Mouse (Mus musculus) neural tube, embryonic 11.5 days (tissue): ENCODE measurements around the gene Klf13. TPM values are rescaled to one million over a fixed set of nuclear protein-coding genes. Genes with fewer than 3 reads are reported as not detected.
A peak's percentile ranks its signal among the peaks of the same experiment; 100 is the strongest.

ENCODE experiments used
- ATAC-seq: fragments of 200-750 bp; cut with Nextera tagmentation; 2 replicates; pipeline ENCODE4 v1.8.0; 2017; ENCODE audit warnings: moderate number of reproducible peaks, mild to moderate bottlenecking, moderate TSS enrichment, moderate library complexity; ENCODE audit not compliant: insufficient read depth, low FRiP score, low TSS enrichment
- DNase-seq: peaks from one replicate; pipeline ENCODE4 v3.0.0-alpha.2; 2015; ENCODE audit warnings: low spot score
- H3K27ac ChIP-seq: fragments of 300-500 bp; sonication (generic); 2 replicates; pipeline ENCODE4 v1.5.1; 2014; ENCODE audit warnings: low read depth, mild to moderate bottlenecking, low read length
- H3K27me3 ChIP-seq: fragments of 300-500 bp; sonication (generic); 2 replicates; pipeline ENCODE4 v1.6.1; 2014; ENCODE audit warnings: mild to moderate bottlenecking, low read length, mixed read lengths; ENCODE audit not compliant: control insufficient read depth, insufficient read depth
- H3K36me3 ChIP-seq: fragments of 300-500 bp; sonication (generic); 2 replicates; pipeline ENCODE4 v1.6.1; 2014; ENCODE audit warnings: mild to moderate bottlenecking, low read length, moderate library complexity, mixed read lengths; ENCODE audit not compliant: control insufficient read depth, insufficient read depth
- H3K4me1 ChIP-seq: fragments of 300-500 bp; sonication (generic); 2 replicates; pipeline ENCODE4 v1.6.1; 2014; ENCODE audit warnings: low read length, mixed read lengths; ENCODE audit not compliant: control insufficient read depth, insufficient read depth
- H3K4me2 ChIP-seq: fragments of 300-500 bp; sonication (generic); 2 replicates; pipeline ENCODE4 v1.6.1; 2014; ENCODE audit warnings: low read depth, mild to moderate bottlenecking, moderate library complexity
- H3K4me3 ChIP-seq: fragments of 300-500 bp; sonication (generic); 2 replicates; pipeline ENCODE4 v1.5.1; 2014; ENCODE audit warnings: low read depth, low read length
- H3K9ac ChIP-seq: fragments of 300-500 bp; sonication (generic); 2 replicates; pipeline ENCODE4 v1.6.1; 2014; ENCODE audit warnings: mild to moderate bottlenecking, low read length
- H3K9me3 ChIP-seq: fragments of 300-500 bp; sonication (generic); 2 replicates; pipeline ENCODE4 v1.6.1; 2016; ENCODE audit warnings: low read length; ENCODE audit not compliant: control insufficient read depth
- WGBS: fragments of 180-500 bp; shearing (Covaris S2); extraction: QIAGEN DNeasy Blood & Tissue Kit; methylation state at CpG from one replicate; pipeline ENCODE4 v1.1.7; 2014; 5-methylcytosine and 5-hydroxymethylcytosine counted together
- polyA plus RNA-seq: library from polyadenylated mRNA; unstranded; fragments of >200 nt; fragmentation: Nextera tagmentation; extraction: Ambion mirVana; gene quantifications from 2 replicates; pipeline ENCODE4 v1.2.1, GENCODE M21; 2014

Klf13 gene
- polyA plus RNA-seq, 1 experiment from 2014 or later = 33.8 TPM

DNA sequence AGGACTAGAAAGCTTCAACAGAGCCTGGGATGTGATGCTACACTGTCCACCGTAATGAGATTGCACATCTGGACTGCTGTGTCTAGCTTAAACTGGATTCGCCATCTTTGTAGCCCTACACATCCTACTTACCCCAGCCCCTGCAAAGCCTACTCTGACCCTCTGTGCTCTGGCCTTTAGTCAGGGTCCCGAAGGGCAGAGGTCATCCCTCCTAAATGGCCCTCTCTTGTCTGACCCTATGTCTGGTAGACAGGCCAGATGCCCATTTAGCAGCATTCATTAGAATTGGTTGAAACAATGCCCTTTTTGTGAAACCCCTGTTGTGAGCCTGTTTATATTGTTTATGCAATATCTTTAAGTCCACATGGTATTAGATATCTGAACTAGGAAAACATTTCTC is 31.2 kb upstream of the Klf13 start:
- no peak; the same call in 1 of the 2 replicates for ATAC-seq
- DNase-seq = no peak
- Histone ChIP-seq H3K27ac (no peak overlapping the region), H3K4me2 (no peak overlapping the region), H3K36me3 (no peaks in the 10 kb centered on the region), H3K4me3 (no peak overlapping the region), H3K27me3 (no peaks in the 10 kb centered on the region), H3K9me3 (no peaks in the 10 kb centered on the region), H3K9ac (no peak overlapping the region), H3K4me1 (peaks cover 4% of the 10 kb centered on the region; the same call in 1 of the 2 replicates)
- 47% methylated on average over 3 of the region's 3 CpGs for WGBS

DNA sequence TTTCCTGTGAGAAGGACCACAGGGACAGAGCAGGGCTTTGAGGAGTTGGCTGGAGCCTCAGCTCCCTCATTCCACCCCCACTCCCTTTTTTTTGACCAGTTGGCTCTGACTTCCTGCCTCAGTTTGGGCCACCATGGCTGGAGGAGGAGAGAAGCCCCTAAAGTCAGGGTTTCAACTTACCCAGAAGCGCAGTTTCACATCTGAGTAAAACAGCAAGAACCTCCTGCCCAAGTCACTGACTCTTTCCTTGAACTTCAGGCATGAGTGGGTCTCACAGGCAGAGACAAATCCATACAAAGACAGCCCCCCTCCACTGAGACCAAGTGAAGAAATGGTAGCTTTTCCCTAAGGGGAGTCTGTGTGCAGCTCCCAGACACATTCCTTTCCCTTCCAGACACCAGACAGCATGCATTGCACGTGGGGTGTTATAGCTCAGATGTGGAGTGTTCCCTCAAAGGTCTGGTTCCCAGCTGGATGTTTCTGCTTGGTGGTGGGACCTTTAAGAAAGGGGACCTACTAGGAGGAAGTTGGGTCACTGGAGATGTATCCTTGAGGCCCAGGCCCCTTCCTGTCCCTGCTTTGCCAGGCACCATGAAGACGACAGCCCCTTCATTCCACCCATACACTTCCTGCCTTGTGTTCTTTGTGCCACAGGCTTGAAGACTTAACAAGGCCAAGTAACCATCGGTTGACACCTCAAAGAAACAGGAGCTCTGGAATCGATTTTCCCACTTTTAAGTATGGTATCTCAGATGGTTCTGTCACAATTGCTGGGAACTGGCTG is 27.1 kb upstream of the Klf13 start:
- DNase-seq (no peak), ATAC-seq (no peak)
- 83% methylated on average over 5 of the region's 5 CpGs for WGBS
- Histone ChIP-seq H3K27ac (no peak overlapping the region), H3K36me3 (no peaks in the 10 kb centered on the region), H3K4me3 (no peak overlapping the region), H3K4me1 (peaks cover 4% of the 10 kb centered on the region; the same call in 1 of the 2 replicates), H3K9me3 (no peaks in the 10 kb centered on the region), H3K27me3 (no peaks in the 10 kb centered on the region), H3K4me2 (no peak overlapping the region), H3K9ac (no peak overlapping the region)

DNA sequence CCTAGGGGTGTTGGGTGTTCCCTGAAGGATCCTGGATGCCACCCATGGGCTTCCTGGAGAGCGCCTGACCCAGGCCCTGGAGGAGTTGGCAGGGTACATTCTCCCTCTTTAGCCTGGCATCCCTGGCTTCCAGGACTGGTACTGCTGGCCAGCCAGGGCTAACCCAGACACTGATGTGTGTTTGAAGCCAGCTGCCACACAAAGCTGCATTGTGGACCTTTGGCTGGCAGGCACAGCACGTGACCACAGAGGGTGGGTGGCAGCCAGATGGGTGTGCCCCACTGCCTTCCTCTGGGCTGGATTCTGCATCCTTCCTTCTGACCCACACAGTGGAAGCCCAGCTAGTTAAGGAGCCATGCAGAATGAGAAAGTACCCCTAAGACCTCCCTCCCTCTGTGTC is 26.4 kb upstream of the Klf13 start:
- no peak overlapping the region for H3K4me3 ChIP-seq
- peaks cover 4% of the 10 kb centered on the region; the same call in 1 of the 2 replicates for H3K4me1 ChIP-seq
- DNase-seq (peak; percentile 17), ATAC-seq (peak; percentile 28; the same call in 1 of the 2 replicates)
- H3K27me3 ChIP-seq = no peaks in the 10 kb centered on the region
- WGBS = 84% methylated on average over 2 of the region's 2 CpGs
- no peaks in the 10 kb centered on the region for H3K36me3 ChIP-seq
- no peaks in the 10 kb centered on the region for H3K9me3 ChIP-seq
- H3K9ac ChIP-seq = no peak overlapping the region
- no peak overlapping the region for H3K4me2 ChIP-seq
- H3K27ac ChIP-seq = no peak overlapping the region

DNA sequence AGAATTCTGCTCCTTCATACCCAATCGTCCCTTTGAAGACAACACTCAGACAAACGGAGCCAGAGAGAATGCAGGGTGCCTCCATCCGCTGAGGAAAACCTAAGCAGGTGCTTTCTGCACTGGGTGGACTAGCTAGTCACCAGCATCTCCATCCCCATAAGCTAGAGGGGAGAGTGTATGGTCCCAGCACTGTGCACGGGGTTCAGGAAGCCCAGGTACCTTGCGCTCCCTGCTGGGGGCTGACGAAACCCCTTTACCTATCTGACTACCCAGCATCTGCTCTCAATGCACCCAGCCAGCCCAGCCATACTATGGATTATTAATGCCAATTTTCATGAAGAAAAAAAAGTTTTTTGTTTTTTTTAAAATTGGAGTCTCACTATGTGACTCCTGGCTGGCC is 25.4 kb upstream of the Klf13 start:
- DNase-seq (no peak), ATAC-seq (no peak; the same call in 1 of the 2 replicates)
- WGBS = 78% methylated on average over 6 of the region's 6 CpGs
- no peak overlapping the region for H3K27ac ChIP-seq
- H3K9me3 ChIP-seq = no peaks in the 10 kb centered on the region
- no peak overlapping the region for H3K4me3 ChIP-seq
- H3K4me2 ChIP-seq = no peak overlapping the region
- no peaks in the 10 kb centered on the region for H3K36me3 ChIP-seq
- no peak overlapping the region for H3K9ac ChIP-seq
- no peaks in the 10 kb centered on the region for H3K4me1 ChIP-seq
- no peaks in the 10 kb centered on the region for H3K27me3 ChIP-seq

DNA sequence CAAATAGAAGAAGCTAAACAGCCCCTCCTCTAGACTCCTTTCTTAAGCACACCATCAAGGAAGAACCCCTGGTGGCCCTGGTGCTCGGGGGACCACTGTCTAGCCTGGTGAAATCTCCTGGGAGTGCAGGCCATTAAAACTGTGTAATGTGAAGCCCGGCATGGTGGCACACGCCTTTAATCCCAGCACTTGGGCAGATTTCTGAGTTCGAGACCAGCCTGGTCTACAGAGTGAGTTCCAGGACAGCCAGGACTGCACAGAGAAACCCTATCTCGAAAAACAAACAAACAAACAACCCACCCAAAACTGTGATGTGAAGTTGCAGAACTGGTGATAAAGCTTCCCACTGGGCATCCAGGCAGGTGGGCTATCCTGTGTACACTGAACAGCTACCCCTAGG is 24.9 kb upstream of the Klf13 start:
- Histone ChIP-seq H3K27me3 (no peaks in the 10 kb centered on the region), H3K4me1 (peaks cover under 1% of the 10 kb centered on the region; the same call in 1 of the 2 replicates), H3K27ac (no peak overlapping the region), H3K36me3 (no peaks in the 10 kb centered on the region), H3K9ac (no peak overlapping the region), H3K9me3 (no peaks in the 10 kb centered on the region), H3K4me2 (no peak overlapping the region), H3K4me3 (no peak overlapping the region)
- WGBS = 67% methylated on average over 5 of the region's 5 CpGs
- no peak for ATAC-seq
- no peak for DNase-seq

DNA sequence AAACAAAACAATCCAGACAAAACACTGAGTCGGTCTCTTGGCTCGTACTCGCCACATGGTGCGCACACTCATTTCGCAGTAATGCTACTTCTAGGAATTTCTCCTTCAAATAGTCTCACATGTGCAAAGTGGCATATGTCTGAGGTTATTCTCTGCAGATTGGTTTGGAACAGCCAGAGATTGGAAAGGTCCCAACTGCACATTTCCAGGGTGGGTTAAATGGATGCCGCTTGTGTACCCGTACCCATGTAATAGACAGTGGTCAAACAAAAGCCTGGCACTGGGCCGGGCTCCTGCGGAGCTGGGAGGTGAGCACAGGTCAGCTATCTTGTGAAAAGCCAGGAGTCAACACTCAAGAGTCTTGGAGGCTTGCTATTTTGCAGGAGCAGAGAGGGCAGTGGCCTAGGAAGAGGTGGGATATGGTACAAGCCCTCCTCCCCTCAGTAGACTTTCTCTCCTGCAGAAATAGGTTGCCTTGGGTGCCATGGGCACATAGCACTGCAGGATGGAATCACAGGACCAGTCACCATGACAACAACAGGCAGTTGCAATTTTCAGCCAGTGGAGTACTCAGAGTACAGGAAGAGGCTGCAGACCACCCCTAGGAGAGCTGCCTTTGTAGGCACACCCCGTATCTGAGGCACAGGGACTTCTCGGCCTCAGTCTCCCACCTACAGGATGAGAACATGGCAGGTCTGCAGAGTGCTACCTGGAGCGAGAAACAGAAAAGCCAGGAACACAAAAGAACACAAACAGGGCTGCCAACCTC is 19.3 kb upstream of the Klf13 start:
- Histone ChIP-seq H3K27ac (peak overlapping the region; percentile 90), H3K9ac (peak overlapping the region; percentile 33), H3K36me3 (no peaks in the 10 kb centered on the region), H3K4me3 (no peak overlapping the region), H3K27me3 (no peaks in the 10 kb centered on the region), H3K9me3 (no peaks in the 10 kb centered on the region), H3K4me1 (peaks cover 15% of the 10 kb centered on the region), H3K4me2 (0 out of 2 replicates have a peak overlapping the region, but pooled peaks have one; percentile 24)
- 70% methylated on average over 12 of the region's 12 CpGs for WGBS
- ATAC-seq (peak; percentile 16; the same call in 1 of the 2 replicates), DNase-seq (peak; percentile 51)

DNA sequence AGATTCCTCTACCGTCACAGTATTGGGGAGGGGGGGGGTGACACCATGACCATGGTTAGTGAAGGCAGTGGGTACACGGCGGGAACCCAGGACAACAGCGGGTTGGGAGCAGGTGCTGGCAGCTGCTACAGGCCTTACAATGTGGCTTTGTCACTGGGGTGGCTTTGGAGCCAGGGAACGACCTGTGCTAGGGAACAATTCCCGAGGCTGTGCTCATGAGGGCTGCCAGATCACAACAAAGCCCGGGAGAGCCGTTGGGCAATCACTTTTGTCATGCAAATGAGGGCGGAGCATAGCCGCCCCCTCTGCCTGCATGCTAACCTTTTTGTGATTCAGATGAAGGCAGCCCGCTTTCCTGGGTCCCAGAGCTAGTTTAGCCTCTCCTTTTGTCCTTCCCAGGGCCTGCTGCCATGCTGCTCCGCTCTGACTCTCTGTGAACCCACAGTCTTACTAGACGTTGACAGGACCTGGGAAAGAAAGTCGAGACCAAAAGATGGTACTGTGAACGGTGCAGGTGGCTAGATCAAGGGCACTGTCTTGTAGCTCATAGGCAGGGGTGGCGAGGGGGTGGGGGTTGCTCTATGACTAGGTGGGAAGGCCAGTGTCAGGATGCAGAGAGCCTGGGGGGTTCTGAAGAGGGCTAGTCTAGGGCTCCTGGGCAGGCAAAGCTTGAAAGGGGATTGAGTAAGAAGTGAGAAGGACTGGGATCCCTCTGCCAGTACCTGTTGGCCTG is 18.4 kb upstream of the Klf13 start:
- Histone ChIP-seq H3K9ac (peak overlapping the region; percentile 33), H3K4me1 (peaks cover 17% of the 10 kb centered on the region), H3K4me3 (no peak overlapping the region), H3K27ac (peak overlapping the region; percentile 90), H3K9me3 (no peaks in the 10 kb centered on the region), H3K36me3 (no peaks in the 10 kb centered on the region), H3K27me3 (no peaks in the 10 kb centered on the region), H3K4me2 (peak overlapping the region; percentile 24)
- WGBS = 5% methylated on average over 16 of the region's 16 CpGs
- DNase-seq (peak; percentile 85), ATAC-seq (peak; percentile 91)

DNA sequence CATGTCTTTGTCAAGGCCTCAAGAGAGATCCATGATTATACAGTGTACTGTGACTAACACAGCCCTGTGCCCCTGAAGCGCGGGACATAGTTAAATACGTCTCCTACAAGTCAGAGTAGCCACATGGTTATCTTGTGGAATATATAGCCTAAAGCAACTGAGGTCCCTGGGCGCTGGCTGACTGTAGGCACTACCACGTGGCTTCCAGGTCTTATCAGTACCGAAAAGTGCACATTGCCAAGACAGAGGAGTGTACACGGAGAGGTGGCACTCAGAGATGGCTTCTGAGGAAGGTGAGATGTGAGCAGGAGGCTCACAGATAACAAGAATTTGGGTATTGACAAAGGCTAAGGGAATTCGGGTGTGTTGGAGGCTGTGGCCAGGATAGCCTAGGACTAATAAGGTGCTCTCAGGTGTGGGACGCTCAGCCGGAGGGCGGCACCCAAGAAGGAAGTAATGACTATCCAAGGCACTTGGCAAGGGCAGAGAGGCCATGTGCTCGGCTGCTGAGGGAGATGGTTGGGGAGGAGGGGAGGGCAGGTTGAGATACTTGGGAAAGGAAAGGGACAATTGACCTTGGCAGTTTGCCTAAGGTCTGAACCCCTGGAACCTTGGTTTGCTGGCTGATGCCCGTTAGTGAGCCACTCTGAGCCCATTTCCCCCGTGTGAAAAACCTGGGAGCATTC is 17.6 kb upstream of the Klf13 start:
- 68% methylated on average over 14 of the region's 14 CpGs for WGBS
- peak overlapping the region; percentile 2; the same call in 1 of the 2 replicates for H3K4me2 ChIP-seq
- no peak for DNase-seq
- 0 out of 2 replicates have a peak overlapping the region, but pooled peaks have one; percentile 11 for H3K9ac ChIP-seq
- H3K27me3 ChIP-seq = no peaks in the 10 kb centered on the region
- peaks cover 17% of the 10 kb centered on the region for H3K4me1 ChIP-seq
- no peaks in the 10 kb centered on the region for H3K9me3 ChIP-seq
- no peak overlapping the region for H3K4me3 ChIP-seq
- peak overlapping the region; percentile 90 for H3K27ac ChIP-seq
- ATAC-seq = no peak
- H3K36me3 ChIP-seq = no peaks in the 10 kb centered on the region
